Mouse (Mus musculus) limb, embryonic 13.5 days (tissue): ENCODE results near the gene Olfr1221. TPM values are rescaled to one million over a fixed set of nuclear protein-coding genes. Genes with fewer than 3 reads are reported as not detected.

ENCODE experiments used
- polyA plus RNA-seq: library from polyadenylated mRNA; unstranded; fragments of >200 nt; fragmentation: Nextera tagmentation; extraction: Ambion mirVana; gene quantifications from 2 replicates; pipeline ENCODE4 v1.2.1, GENCODE M21; 2015

Gene Olfr1221
- polyA plus RNA-seq, 1 experiment from 2014 or later: not detected

Other genes starting within 250 kb of the Olfr1221 start
- gene Olfr1208, start 215.0 kb downstream of the Olfr1221 start, polyA plus RNA-seq: not detected in 2 replicates
- gene Olfr1209, start 202.1 kb downstream of the Olfr1221 start, polyA plus RNA-seq: not detected in 2 replicates
- gene Olfr1211, start 179.2 kb downstream of the Olfr1221 start, polyA plus RNA-seq: not detected in 2 replicates
- not detected in 2 replicates for gene Olfr1212, start 163.3 kb downstream of the Olfr1221 start, polyA plus RNA-seq
- gene Gm13762, start 137.0 kb downstream of the Olfr1221 start, polyA plus RNA-seq: not detected in 2 replicates
- not detected in 2 replicates for gene Olfr1214, start 124.6 kb downstream of the Olfr1221 start, polyA plus RNA-seq
- gene Olfr1215, start 110.3 kb downstream of the Olfr1221 start, polyA plus RNA-seq: not detected in 2 replicates
- gene Olfr1216, start 98.9 kb downstream of the Olfr1221 start, polyA plus RNA-seq: not detected in 2 replicates
- not detected in 2 replicates for gene Olfr1217, start 85.2 kb downstream of the Olfr1221 start, polyA plus RNA-seq
- not detected in 2 replicates for gene Olfr1218, start 56.1 kb downstream of the Olfr1221 start, polyA plus RNA-seq
- gene Olfr1219, start 33.8 kb downstream of the Olfr1221 start, polyA plus RNA-seq: not detected in 2 replicates
- not detected in 2 replicates for gene Olfr1220, start 10.4 kb downstream of the Olfr1221 start, polyA plus RNA-seq
- not detected in 2 replicates for gene Olfr1222, start 15.8 kb upstream of the Olfr1221 start, polyA plus RNA-seq
- gene Olfr1223, start 34.3 kb upstream of the Olfr1221 start, polyA plus RNA-seq: not detected in 2 replicates
- gene Olfr1224-ps1, start 46.8 kb upstream of the Olfr1221 start, polyA plus RNA-seq: not detected in 2 replicates
- gene Olfr1225, start 57.4 kb upstream of the Olfr1221 start, polyA plus RNA-seq: not detected in 2 replicates
- gene Olfr1226, start 82.8 kb upstream of the Olfr1221 start, polyA plus RNA-seq: not detected in 2 replicates
- not detected in 2 replicates for gene Olfr1228, start 136.8 kb upstream of the Olfr1221 start, polyA plus RNA-seq
- not detected in 2 replicates for gene Olfr1229, start 170.7 kb upstream of the Olfr1221 start, polyA plus RNA-seq
- gene Olfr1230, start 180.0 kb upstream of the Olfr1221 start, polyA plus RNA-seq: not detected in 2 replicates
- gene Olfr1231, start 189.8 kb upstream of the Olfr1221 start, polyA plus RNA-seq: not detected in 2 replicates
- gene Olfr1232, start 212.4 kb upstream of the Olfr1221 start, polyA plus RNA-seq: not detected in 2 replicates
- gene Olfr1233, start 225.1 kb upstream of the Olfr1221 start, polyA plus RNA-seq: not detected in 2 replicates
- gene Olfr1234, start 247.6 kb upstream of the Olfr1221 start, polyA plus RNA-seq: not detected in 2 replicates